Mouse (Mus musculus) liver, embryonic 14.5 days (tissue): Measurements from ENCODE around the gene Myl10.

ENCODE experiments used
- CTCF ChIP-seq: IDR thresholded peaks from 2 replicates; pipeline ENCODE4 v1.5.1; 2016; ENCODE audit warnings: antibody characterized with exemption, low read depth, control low read depth
- EP300 ChIP-seq: IDR thresholded peaks from 2 replicates; pipeline ENCODE4 v1.6.1; 2016; ENCODE audit warnings: antibody characterized with exemption, low read depth

DNA sequence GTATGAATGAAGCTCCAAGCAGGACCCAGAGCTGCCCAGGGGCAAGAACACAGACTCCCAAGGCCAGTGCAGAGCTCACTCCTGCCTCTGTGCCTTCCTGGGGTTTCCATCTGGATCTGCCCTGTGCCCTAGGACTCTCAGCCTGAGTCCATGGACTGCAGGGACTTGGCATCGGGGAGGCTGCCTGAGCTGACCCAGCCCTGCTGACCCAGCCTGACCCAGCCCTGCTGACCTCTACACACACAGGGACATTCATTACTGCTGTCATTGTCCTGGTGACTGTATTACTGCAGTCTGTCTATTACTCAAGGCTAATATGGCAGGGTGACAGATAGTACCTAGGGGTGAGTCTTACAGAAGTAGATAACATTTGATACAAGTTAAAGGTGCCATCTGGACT is 30.1 kb upstream of the Myl10 start:
- TF ChIP-seq CTCF (no peak), EP300 (no peak)
